Mouse (Mus musculus) embryonic fibroblast, embryonic 13.5 days (primary cell): ENCODE measurements around the gene Stx16. TPM values are rescaled to one million over a fixed set of nuclear protein-coding genes. Genes with fewer than 3 reads are reported as not detected.

Experiments
- H3K27ac ChIP-seq: 2 replicates; pipeline ENCODE4 v1.5.1; 2012; ENCODE audit warnings: low read length, control low read depth, inconsistent platforms; ENCODE audit not compliant: insufficient read depth
- H3K4me1 ChIP-seq: 2 replicates; pipeline ENCODE4 v1.6.1; 2011; ENCODE audit warnings: low read length; ENCODE audit not compliant: control insufficient read depth, insufficient read depth
- H3K4me3 ChIP-seq: 2 replicates; pipeline ENCODE4 v1.5.1; 2011; ENCODE audit warnings: mild to moderate bottlenecking, control low read depth, low read length; ENCODE audit not compliant: insufficient read depth
- CTCF ChIP-seq: IDR thresholded peaks from 2 replicates; pipeline ENCODE4 v1.5.1; 2011; ENCODE audit warnings: mild to moderate bottlenecking, control low read depth, low read length, moderate library complexity, borderline replicate concordance; ENCODE audit not compliant: insufficient read depth
- POLR2A ChIP-seq: IDR thresholded peaks from 2 replicates; pipeline ENCODE4 v1.6.1; 2011; ENCODE audit warnings: low read depth, mild to moderate bottlenecking, control low read depth, low read length, moderate library complexity
- polyA plus RNA-seq: library from polyadenylated mRNA; stranded (reverse); fragments of >200 nt; gene quantifications from 2 replicates; pipeline ENCODE4 v1.2.4, GENCODE M21; 2011; ENCODE audit warnings: low read depth; ENCODE audit not compliant: missing spikeins, insufficient read length

Gene Stx16
- 43.4 and 57.7 TPM in 2 replicates for polyA plus RNA-seq

DNA sequence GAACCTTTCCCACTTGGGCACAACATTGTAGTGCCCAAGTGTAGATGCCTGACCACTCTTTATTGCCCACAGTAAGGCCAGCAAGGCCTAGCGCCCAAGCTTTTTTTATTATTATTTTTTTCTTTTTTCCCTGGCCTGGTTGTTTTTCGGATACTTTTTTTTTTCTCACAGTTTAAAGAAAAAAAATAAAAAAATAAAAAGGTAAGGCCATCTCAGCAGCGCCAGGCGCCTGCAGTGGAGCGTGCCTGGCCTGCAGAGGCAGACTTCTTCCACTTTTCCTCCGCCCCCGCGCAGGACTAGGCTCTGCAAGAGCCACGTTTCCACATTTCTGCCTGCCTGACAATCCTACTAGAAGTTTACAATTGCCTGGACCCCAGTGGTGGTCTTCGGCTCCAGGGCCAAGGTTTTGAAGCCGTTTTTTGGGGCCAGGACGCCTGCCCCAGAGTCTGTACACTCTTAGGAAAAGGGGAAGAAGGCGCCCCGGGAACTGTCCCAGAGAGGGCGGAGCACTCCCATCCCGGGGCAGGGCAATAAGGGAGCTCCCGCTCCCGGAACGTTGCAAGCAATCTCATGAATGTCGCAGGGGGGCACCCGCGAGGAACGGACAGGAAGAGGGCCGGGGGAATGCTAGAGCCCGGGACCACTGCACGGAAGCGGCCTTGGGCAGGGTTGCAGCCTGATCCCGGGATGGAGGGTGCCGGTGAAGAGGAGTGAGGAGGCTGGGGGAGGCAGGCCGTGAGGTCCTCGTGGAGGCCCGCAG, at the start of gene Stx16:
Gene Stx16, plus strand, starts transcription at position 636 of the 760 bp plus-strand sequence.
- Histone ChIP-seq H3K4me3 (peak within 1 kb of the TSS; percentile 77), H3K4me1 (peaks cover 3% of the 10 kb centered on the region; the same call in 1 of the 2 replicates), H3K27ac (peak within 1 kb of the TSS; percentile 96)
- TF ChIP-seq POLR2A (peak; percentile 80), CTCF (peak; percentile 43; the same call in 1 of the 2 replicates)

DNA sequence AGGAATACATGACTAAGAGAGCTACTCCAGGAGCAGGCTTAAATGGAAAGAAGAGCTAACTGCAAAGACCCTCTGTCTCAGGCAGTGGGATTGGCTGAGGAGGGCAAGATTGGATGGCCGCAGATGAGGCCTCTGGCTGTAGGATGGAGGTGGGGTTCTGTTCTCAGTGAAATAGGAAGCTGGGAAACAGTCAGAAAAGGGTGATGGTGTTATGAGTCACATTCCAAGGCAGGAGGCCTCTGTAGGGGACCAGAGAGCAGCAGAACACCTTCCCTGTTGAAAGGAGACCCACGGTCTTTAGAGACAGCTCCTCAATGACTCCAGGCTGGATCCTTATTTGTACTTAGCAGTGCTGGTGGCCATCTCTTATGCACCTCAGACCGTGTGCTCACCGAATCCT, 49.7 kb upstream of the Stx16 start:
- Histone ChIP-seq H3K27ac (peak overlapping the region; percentile 30), H3K4me1 (peaks cover 8% of the 10 kb centered on the region), H3K4me3 (no peak overlapping the region)
- TF ChIP-seq POLR2A (no peak), CTCF (no peak)

DNA sequence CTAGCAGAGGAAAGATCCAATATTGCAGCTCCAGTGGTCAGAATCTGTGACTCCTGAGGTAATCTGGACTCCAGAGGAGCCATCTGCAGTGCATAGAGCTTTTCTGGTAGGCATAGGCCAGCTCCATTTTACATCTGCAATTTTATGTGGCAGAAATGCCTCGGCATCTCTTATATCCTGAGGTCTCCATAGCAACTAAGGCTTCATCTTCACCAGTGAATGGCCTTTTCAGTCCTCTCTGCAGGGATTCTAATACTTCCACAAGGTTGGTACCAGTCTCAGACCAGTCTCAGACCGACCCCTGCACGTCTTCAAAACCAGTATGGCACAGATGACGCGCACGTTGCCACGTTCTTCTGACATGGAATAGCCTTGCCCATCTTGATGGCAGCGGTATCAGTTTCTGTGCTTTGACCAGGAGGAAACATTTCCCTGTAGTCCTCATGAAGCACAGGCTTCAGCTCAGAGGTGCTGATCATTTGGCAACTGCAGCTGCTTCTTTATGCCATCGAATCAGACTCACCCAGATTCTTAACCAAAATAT, 42.8 kb upstream of the Stx16 start:
- TF ChIP-seq CTCF (no peak), POLR2A (no peak)
- Histone ChIP-seq H3K4me1 (no peaks in the 10 kb centered on the region), H3K4me3 (no peak overlapping the region), H3K27ac (no peak overlapping the region)

DNA sequence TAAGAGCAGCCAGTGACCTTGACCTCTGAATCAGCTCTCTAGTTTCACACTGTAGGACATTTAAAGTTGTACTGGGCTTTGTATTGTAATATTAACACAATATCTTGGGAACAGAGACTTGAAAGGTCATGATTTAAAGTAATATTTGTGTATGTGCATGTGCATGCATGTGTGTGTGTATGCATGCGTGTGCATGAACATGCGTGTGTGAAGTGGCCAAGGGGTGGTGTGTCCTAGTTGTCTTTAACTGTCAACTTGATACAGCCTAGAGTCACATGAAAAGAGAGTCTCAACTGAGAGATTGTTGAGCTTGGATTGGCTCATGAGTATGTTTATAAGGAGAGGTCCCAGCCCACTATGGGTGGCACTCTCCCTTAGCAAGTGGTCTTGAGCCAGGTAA, 28.5 kb upstream of the Stx16 start:
- TF ChIP-seq POLR2A = no peak
- no peaks in the 10 kb centered on the region for H3K4me1 ChIP-seq
- no peak overlapping the region for H3K4me3 ChIP-seq
- no peak overlapping the region for H3K27ac ChIP-seq

DNA sequence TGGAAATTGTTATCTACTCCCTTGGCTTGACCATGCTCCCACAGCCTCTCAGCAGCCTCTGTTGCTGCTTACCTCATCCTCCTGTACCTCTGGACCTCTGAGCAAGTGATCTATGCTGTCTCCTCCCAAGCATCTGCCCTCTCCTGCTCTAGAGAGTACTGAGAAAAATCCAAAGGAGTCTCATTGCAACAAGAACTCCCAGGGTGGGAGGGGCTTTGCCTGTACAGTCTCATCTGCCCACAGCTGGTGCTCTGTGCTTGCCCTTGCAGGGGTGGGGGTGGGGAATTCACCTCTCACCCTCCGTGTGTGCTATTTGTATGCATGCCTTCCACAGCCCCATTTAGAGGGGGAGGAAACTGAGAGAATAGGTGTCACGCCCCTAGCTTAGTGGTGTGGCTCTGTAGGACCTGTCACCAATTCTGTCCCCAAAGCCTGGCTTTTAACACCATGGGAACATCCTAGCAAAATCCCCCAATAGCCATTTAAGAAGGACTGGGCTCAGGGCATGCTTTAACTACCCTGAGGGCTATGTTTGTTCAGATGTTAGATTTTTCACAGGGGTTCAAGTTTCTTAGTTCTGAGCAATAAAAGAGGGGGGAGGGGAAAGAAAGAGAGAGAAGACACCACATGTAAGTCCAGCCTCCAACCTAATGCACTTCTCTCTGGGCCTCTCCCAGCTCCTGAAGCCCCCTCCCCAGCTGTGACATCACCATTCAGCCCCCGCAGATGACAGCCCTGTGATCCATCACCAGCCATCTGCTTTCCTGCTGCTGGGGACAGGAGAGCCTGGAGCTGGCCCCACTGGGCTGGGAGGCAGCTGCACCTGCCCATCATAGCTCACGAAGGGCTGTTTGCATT, 26.4 kb upstream of the Stx16 start:
- Histone ChIP-seq H3K4me3 (no peak overlapping the region), H3K27ac (no peak overlapping the region), H3K4me1 (no peaks in the 10 kb centered on the region)
- no peak for TF ChIP-seq POLR2A
- no peak for TF ChIP-seq CTCF

DNA sequence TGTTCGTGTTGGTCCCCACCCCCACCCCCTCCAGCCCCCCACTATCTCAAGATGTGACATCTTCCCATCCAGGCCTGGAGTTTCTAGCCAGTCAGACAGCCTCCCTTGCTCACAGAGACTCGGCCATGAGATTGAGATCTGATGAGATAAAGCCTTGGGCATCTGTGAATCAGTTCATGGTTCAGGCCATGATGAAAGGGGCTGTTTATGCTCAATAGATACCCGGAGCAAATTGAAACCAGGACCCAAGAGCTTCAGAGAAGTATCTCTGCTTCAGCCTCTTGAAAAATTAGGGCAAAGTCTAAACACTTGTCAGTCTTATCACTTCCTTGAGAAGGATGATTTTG, 25.8 kb upstream of the Stx16 start:
- Histone ChIP-seq H3K4me3 (no peak overlapping the region), H3K27ac (no peak overlapping the region), H3K4me1 (no peaks in the 10 kb centered on the region)
- TF ChIP-seq POLR2A (no peak), CTCF (no peak)

DNA sequence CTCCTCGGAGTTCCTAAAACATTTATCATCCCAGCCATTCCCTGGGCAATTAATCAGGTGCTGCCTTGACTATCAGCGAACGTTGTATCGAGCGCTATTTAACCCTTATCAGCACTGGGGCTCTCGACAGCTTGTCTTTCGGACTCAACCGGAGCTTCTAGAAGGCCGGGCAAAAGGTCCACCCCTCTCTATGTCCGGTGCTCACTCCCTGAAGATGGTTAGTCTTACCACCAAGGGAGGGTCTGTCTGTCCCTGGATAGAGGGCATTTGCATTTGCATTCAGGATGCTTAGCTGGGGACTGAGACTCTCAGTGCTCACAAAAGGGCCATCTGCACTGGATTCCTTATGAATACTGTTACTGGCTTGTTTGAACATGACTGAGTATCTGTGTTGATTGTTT, 25.0 kb upstream of the Stx16 start:
- H3K4me1 ChIP-seq = no peaks in the 10 kb centered on the region
- no peak overlapping the region for H3K4me3 ChIP-seq
- H3K27ac ChIP-seq = no peak overlapping the region
- no peak for TF ChIP-seq POLR2A
- TF ChIP-seq CTCF = no peak

DNA sequence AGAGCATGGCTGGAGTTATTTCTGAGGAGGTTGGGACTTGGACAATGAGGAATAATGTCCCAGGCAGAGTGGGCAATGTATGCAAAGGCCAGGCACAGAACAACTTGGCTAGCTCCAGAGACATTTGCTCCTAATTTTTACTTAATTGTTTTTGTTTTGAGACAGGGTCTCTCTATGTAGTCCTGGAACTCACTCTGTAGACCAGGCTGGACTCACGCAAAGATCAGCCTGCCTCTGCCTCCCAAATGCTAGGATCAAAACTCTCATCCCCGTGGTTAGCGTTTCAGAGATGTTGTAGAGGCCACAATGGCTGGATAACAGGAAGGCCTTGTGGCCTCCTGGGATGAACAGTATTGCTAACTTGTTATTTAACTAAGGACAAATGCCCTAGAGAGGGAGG, 21.6 kb upstream of the Stx16 start:
- no peak for TF ChIP-seq CTCF
- TF ChIP-seq POLR2A = no peak
- no peaks in the 10 kb centered on the region for H3K4me1 ChIP-seq
- no peak overlapping the region for H3K27ac ChIP-seq
- H3K4me3 ChIP-seq = no peak overlapping the region

DNA sequence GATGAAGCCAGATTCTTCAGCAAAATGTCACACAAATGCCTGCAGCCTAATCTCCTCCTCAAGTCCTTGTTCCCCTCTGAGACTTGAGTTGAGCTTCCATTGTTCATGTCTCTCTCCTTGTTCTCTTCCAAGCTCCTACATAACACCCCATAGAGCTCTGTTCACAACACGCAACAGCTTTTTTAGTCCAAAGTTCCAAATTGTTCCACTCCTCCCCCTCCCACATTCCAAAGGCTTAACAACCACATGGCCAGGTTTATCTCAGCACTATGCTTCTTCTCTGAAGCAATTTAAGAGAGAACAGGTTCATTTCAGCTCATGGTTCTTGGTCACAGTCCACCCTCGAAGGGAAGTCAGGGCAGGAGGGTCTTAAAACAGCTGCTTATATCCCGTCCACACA, 18.4 kb upstream of the Stx16 start:
- peak overlapping the region; percentile 70 for H3K27ac ChIP-seq
- no peak overlapping the region for H3K4me3 ChIP-seq
- TF ChIP-seq CTCF (no peak), POLR2A (no peak)
- no peaks in the 10 kb centered on the region for H3K4me1 ChIP-seq
